Mouse (Mus musculus) midbrain, embryonic 12.5 days (tissue): Measurements from ENCODE around the gene March2. TPM values are rescaled to one million over a fixed set of nuclear protein-coding genes. Genes with fewer than 3 reads are reported as not detected.
"Not testable (repeated sequence)": the region's sequence is repeated elsewhere in the genome, so short reads cannot be mapped to it uniquely, and the experiment has no call there.

ENCODE experiments used
- ATAC-seq: fragments of 200-750 bp; cut with Nextera tagmentation; 2 replicates; pipeline ENCODE4 v1.8.0; 2017; ENCODE audit warnings: low read depth, moderate TSS enrichment, moderate library complexity; ENCODE audit not compliant: low FRiP score
- H3K27ac ChIP-seq: fragments of 300-500 bp; sonication (generic); replicated peaks from 2 replicates; pipeline ENCODE4 v1.5.1; 2016; ENCODE audit warnings: mild to moderate bottlenecking
- H3K27me3 ChIP-seq: fragments of 300-500 bp; sonication (generic); 2 replicates; pipeline ENCODE4 v1.6.1; 2016; ENCODE audit warnings: mild to moderate bottlenecking
- H3K36me3 ChIP-seq: fragments of 300-500 bp; sonication (generic); 2 replicates; pipeline ENCODE4 v1.6.1; 2016
- H3K4me1 ChIP-seq: fragments of 300-500 bp; sonication (generic); 2 replicates; pipeline ENCODE4 v1.6.1; 2016
- H3K4me2 ChIP-seq: fragments of 300-500 bp; sonication (generic); replicated peaks from 2 replicates; pipeline ENCODE4 v1.6.1; 2016; ENCODE audit warnings: mild to moderate bottlenecking, moderate library complexity
- H3K4me3 ChIP-seq: fragments of 300-500 bp; sonication (generic); 2 replicates; pipeline ENCODE4 v1.5.1; 2016; ENCODE audit warnings: mild to moderate bottlenecking
- H3K9ac ChIP-seq: fragments of 300-500 bp; sonication (generic); replicated peaks from 2 replicates; pipeline ENCODE4 v1.6.1; 2016; ENCODE audit warnings: mild to moderate bottlenecking, moderate library complexity
- H3K9me3 ChIP-seq: fragments of 300-500 bp; sonication (generic); 2 replicates; pipeline ENCODE4 v1.6.1; 2016; ENCODE audit warnings: mild to moderate bottlenecking
- WGBS: fragments of 180-500 bp; shearing (Covaris S2); methylation state at CpG from one replicate; pipeline ENCODE4 v1.1.7; 2016; 5-methylcytosine and 5-hydroxymethylcytosine counted together
- polyA plus RNA-seq: library from polyadenylated mRNA; unstranded; fragments of >200 nt; fragmentation: Nextera tagmentation; extraction: Ambion mirVana; gene quantifications from 2 replicates; pipeline ENCODE4 v1.2.1, GENCODE M21; 2016

March2 gene
- polyA plus RNA-seq, 1 experiment from 2014 or later = 52.2 TPM

GRCm38 (mm10) chr17:33746011-33746410 is 27.5 kb upstream of the March2 start:
- Histone ChIP-seq H3K9ac (no peak overlapping the region), H3K27ac (no peak overlapping the region), H3K4me3 (no peak overlapping the region), H3K9me3 (no peaks in the 10 kb centered on the region), H3K27me3 (no peaks in the 10 kb centered on the region), H3K36me3 (peaks cover 55% of the 10 kb centered on the region), H3K4me1 (no peaks in the 10 kb centered on the region), H3K4me2 (no peak overlapping the region)
- 83% methylated on average over 2 of the region's 2 CpGs for WGBS
- ATAC-seq = no peak

GRCm38 (mm10) chr17:33744686-33745384 is 26.4 kb upstream of the March2 start:
- no peak overlapping the region for H3K4me2 ChIP-seq
- 93% methylated on average over 5 of the region's 5 CpGs for WGBS
- no peaks in the 10 kb centered on the region for H3K9me3 ChIP-seq
- no peaks in the 10 kb centered on the region for H3K4me1 ChIP-seq
- H3K36me3 ChIP-seq = peaks cover 43% of the 10 kb centered on the region
- H3K9ac ChIP-seq = no peak overlapping the region
- no peak overlapping the region for H3K4me3 ChIP-seq
- H3K27me3 ChIP-seq = no peaks in the 10 kb centered on the region
- no peak for ATAC-seq
- no peak overlapping the region for H3K27ac ChIP-seq

- H3K36me3 ChIP-seq = peaks cover 19% of the 10 kb centered on the region
- H3K4me3 ChIP-seq = no peak overlapping the region
- 89% methylated on average over 1 of the region's 1 CpGs for WGBS
- H3K9ac ChIP-seq = no peak overlapping the region
- no peak overlapping the region for H3K27ac ChIP-seq
- H3K4me2 ChIP-seq = no peak overlapping the region
- ATAC-seq = no peak
- H3K27me3 ChIP-seq = no peaks in the 10 kb centered on the region
- H3K4me1 ChIP-seq = no peaks in the 10 kb centered on the region
- no peaks in the 10 kb centered on the region for H3K9me3 ChIP-seq
Measured at GRCm38 (mm10) chr17:33742420-33742819, 23.9 kb upstream of the March2 start.

GRCm38 (mm10) chr17:33733526-33733925 is 15.1 kb upstream of the March2 start:
- not testable (repeated sequence) for H3K27me3 ChIP-seq, H3K4me2 ChIP-seq, H3K27ac ChIP-seq, ATAC-seq, H3K9ac ChIP-seq, H3K9me3 ChIP-seq, H3K4me3 ChIP-seq, H3K4me1 ChIP-seq, H3K36me3 ChIP-seq
- WGBS = 88% methylated on average over 10 of the region's 10 CpGs

- not testable (repeated sequence) for H3K9me3 ChIP-seq, H3K4me1 ChIP-seq, H3K27ac ChIP-seq, H3K4me2 ChIP-seq, ATAC-seq, H3K9ac ChIP-seq, H3K36me3 ChIP-seq, H3K27me3 ChIP-seq, H3K4me3 ChIP-seq
- 75% methylated on average over 9 of the region's 9 CpGs for WGBS
Measured at GRCm38 (mm10) chr17:33732556-33733083, 14.2 kb upstream of the March2 start.

GRCm38 (mm10) chr17:33729215-33729614 is 10.7 kb upstream of the March2 start:
- no peak overlapping the region for H3K9ac ChIP-seq
- H3K36me3 ChIP-seq = no peaks in the 10 kb centered on the region
- no peak overlapping the region for H3K27ac ChIP-seq
- no peak for ATAC-seq
- no peaks in the 10 kb centered on the region for H3K4me1 ChIP-seq
- H3K9me3 ChIP-seq = no peaks in the 10 kb centered on the region
- H3K27me3 ChIP-seq = no peaks in the 10 kb centered on the region
- H3K4me2 ChIP-seq = no peak overlapping the region
- H3K4me3 ChIP-seq = no peak overlapping the region
- WGBS = 76% methylated on average over 2 of the region's 2 CpGs

- no peak overlapping the region for H3K4me3 ChIP-seq
- ATAC-seq = no peak
- H3K9ac ChIP-seq = no peak overlapping the region
- H3K27me3 ChIP-seq = no peaks in the 10 kb centered on the region
- no peaks in the 10 kb centered on the region for H3K9me3 ChIP-seq
- H3K4me1 ChIP-seq = no peaks in the 10 kb centered on the region
- WGBS = 78% methylated on average over 2 of the region's 2 CpGs
- H3K4me2 ChIP-seq = no peak overlapping the region
- H3K36me3 ChIP-seq = no peaks in the 10 kb centered on the region
- no peak overlapping the region for H3K27ac ChIP-seq
Measured at GRCm38 (mm10) chr17:33728396-33728795, 9.9 kb upstream of the March2 start.

- H3K9me3 ChIP-seq = no peaks in the 10 kb centered on the region
- H3K4me3 ChIP-seq = no peak overlapping the region
- ATAC-seq = no peak
- no peak overlapping the region for H3K27ac ChIP-seq
- 94% methylated on average over 7 of the region's 7 CpGs for WGBS
- no peak overlapping the region for H3K9ac ChIP-seq
- H3K4me2 ChIP-seq = no peak overlapping the region
- no peaks in the 10 kb centered on the region for H3K36me3 ChIP-seq
- H3K4me1 ChIP-seq = 0 out of 2 replicates have a peak, but pooled peaks cover 4% of the 10 kb centered on the region
- no peaks in the 10 kb centered on the region for H3K27me3 ChIP-seq
Measured at GRCm38 (mm10) chr17:33719736-33720378, 1.4 kb upstream of the March2 start.

GRCm38 (mm10) chr17:33718944-33719725 is 665 bp upstream of the March2 start:
- peak overlapping the region; percentile 90 for H3K4me3 ChIP-seq
- no peaks in the 10 kb centered on the region for H3K27me3 ChIP-seq
- H3K36me3 ChIP-seq = no peaks in the 10 kb centered on the region
- 0 out of 2 replicates have a peak, but pooled peaks cover 4% of the 10 kb centered on the region for H3K4me1 ChIP-seq
- H3K9me3 ChIP-seq = no peaks in the 10 kb centered on the region
- H3K27ac ChIP-seq = no peak overlapping the region
- ATAC-seq = peak; percentile 27; the same call in 1 of the 2 replicates
- H3K4me2 ChIP-seq = peak overlapping the region; percentile 68
- no peak overlapping the region for H3K9ac ChIP-seq
- WGBS = 50% methylated on average over 10 of the region's 10 CpGs

- Histone ChIP-seq H3K36me3 (no peaks in the 10 kb centered on the region), H3K4me2 (peak overlapping the region; percentile 68), H3K27me3 (no peaks in the 10 kb centered on the region), H3K4me1 (0 out of 2 replicates have a peak, but pooled peaks cover 4% of the 10 kb centered on the region), H3K27ac (no peak overlapping the region), H3K9me3 (no peaks in the 10 kb centered on the region), H3K4me3 (peak overlapping the region; percentile 90), H3K9ac (peak overlapping the region; percentile 73)
- 12% methylated on average over 8 of the region's 8 CpGs for WGBS
- ATAC-seq = no peak
Measured at GRCm38 (mm10) chr17:33717982-33718381, 488 bp downstream of the March2 start.

- H3K27me3 ChIP-seq = no peaks in the 10 kb centered on the region
- no peak overlapping the region for H3K4me3 ChIP-seq
- no peak overlapping the region for H3K27ac ChIP-seq
- 0 out of 2 replicates have a peak, but pooled peaks cover 4% of the 10 kb centered on the region for H3K4me1 ChIP-seq
- WGBS = 100% methylated on average over 1 of the region's 1 CpGs
- H3K9ac ChIP-seq = no peak overlapping the region
- no peaks in the 10 kb centered on the region for H3K36me3 ChIP-seq
- no peaks in the 10 kb centered on the region for H3K9me3 ChIP-seq
- ATAC-seq = no peak
- no peak overlapping the region for H3K4me2 ChIP-seq
Measured at GRCm38 (mm10) chr17:33717246-33717645, 1.2 kb downstream of the March2 start.

- Histone ChIP-seq H3K4me2 (no peak overlapping the region), H3K27ac (no peak overlapping the region), H3K9ac (no peak overlapping the region), H3K4me3 (no peak overlapping the region), H3K36me3 (0 out of 2 replicates have a peak, but pooled peaks cover 7% of the 10 kb centered on the region), H3K27me3 (no peaks in the 10 kb centered on the region), H3K4me1 (0 out of 2 replicates have a peak, but pooled peaks cover 4% of the 10 kb centered on the region), H3K9me3 (0 out of 2 replicates have a peak, but pooled peaks cover 3% of the 10 kb centered on the region)
- ATAC-seq = no peak
- 90% methylated on average over 1 of the region's 1 CpGs for WGBS
Measured at GRCm38 (mm10) chr17:33714779-33715178, 3.7 kb downstream of the March2 start.
